Mouse (Mus musculus) monocyte, adult 5-6 weeks (primary cell): ENCODE measurements around the gene Utp11. TPM values are rescaled to one million over a fixed set of nuclear protein-coding genes. Genes with fewer than 3 reads are reported as not detected.

Source experiments
- ATAC-seq: fragments of 153-309, 156-312 bp; replicated peaks from 2 replicates; pipeline ENCODE4 v1.8.0; 2017; ENCODE audit warnings: mild to moderate bottlenecking; ENCODE audit not compliant: low TSS enrichment, insufficient number of reproducible peaks, severe bottlenecking, poor library complexity, low FRiP score
- total RNA-seq: library from RNA; stranded (forward); fragments of 200-1000, 200-491, 200-594 nt; gene quantifications from 3 replicates; pipeline ENCODE4 v1.2.3, GENCODE M21; 2017

The Utp11 gene
- total RNA-seq, 1 experiment from 2014 or later = 36.0 TPM

DNA sequence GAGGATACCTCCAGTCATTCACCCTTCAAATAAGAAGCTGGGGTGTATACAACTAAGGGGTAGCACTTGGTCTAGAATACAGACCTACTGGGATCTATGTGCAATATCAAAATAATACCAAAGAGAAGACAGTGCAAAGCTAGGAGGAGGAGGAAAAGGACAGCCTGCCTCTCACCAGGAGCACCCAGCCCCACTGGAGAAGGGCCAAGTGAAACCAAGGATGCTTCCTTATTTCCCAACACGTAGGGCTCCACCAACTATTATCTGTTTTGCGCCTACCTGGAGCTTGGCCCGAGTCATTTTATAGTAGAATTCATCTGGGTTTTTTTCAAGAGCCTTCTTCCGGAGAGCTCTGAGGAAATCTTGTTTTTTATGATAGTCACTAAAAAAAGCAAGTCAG lies 9.9 kb downstream of the Utp11 start:
- ATAC-seq = no peak

DNA sequence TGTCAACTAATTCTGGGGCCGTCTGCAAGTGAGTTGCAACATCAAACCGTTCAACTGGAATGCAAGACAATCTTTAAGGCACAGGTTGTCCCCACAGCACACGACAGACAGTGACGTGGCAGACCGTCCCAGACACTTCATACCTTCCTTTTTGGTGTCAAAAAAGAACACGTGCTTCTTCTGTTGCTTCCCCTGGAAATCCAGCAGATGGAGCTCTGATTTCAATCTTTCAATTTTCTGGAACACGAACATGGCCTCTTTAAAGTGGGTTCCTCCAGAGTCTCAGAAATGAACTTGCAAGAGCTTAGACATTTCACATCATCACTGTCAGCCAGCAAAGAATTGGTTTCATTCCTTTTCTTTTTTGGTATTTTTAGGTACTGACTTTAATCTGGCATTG lies 11.1 kb downstream of the Utp11 start:
- ATAC-seq = no peak

DNA sequence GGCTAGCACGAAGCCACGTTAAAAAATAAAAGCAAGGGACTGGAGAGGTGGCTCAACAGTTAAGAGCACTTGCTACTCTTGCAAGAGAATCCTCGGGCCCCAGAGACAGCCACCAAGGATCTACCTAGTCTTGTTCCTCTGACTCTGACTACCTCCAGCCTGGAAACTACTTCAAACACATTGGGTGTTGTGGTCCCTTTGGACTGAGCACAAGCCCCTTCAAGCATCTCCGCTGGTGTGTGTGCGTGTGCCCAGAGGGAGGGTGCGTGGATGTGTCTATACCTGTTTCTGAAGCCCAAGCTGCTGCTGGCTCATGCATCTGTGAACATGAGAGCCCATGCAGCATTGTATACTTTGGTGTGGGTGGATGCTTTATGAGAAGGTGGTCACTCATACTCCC lies 17.4 kb downstream of the Utp11 start:
- ATAC-seq = no peak

DNA sequence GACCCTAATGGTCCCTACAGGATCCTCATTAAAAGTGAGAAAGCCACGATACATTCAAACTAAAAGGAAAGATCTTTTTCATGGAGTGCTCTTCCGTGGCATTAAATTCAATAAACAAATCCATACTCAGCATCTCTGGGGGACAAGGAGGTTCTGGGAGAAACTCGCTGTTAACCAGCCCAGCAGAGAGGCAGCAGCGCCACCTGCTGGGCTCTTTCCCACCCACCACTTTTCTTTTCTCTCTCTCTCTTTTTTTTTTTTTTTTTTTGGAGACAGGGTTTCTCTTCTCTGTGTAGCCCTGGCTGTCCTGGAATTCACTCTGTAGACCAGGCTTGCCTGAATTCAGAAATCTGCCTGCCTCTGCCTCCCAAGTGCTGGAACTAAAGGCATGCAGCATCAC lies 18.4 kb downstream of the Utp11 start:
- no peak for ATAC-seq

DNA sequence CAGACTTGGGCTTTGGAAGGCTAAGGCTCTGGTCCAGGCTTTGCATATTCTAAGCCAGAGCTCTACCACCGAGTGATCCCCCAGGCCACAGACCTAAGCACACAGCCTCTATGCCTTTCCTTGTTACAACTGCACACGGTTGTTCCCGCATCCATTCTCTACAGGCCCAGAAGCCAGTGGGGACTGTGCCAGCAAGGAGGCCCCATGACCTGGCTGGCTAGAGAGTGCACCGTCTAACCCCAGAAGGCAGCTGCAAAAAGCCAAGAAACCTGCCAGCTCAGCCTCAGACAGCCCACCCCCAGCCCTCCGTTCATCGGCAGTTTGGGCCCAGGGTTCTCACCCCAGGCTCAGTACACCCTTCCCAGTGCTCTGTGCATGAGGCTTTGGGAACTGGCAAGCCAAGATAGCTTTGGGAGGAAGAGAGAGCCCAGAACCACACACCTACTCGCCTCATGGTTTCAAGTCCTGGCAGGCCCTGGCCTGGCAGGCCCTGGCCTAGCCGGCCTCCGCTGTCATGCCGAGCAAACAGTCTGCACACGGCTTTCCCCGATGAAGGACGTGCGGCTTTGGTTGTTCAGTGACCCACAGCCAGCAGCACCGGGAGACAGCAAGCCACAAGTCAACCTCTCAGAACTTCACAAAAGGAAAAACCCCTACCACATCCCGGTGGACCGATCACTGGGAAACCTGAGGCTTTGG lies 18.9 kb downstream of the Utp11 start:
- no peak for ATAC-seq

DNA sequence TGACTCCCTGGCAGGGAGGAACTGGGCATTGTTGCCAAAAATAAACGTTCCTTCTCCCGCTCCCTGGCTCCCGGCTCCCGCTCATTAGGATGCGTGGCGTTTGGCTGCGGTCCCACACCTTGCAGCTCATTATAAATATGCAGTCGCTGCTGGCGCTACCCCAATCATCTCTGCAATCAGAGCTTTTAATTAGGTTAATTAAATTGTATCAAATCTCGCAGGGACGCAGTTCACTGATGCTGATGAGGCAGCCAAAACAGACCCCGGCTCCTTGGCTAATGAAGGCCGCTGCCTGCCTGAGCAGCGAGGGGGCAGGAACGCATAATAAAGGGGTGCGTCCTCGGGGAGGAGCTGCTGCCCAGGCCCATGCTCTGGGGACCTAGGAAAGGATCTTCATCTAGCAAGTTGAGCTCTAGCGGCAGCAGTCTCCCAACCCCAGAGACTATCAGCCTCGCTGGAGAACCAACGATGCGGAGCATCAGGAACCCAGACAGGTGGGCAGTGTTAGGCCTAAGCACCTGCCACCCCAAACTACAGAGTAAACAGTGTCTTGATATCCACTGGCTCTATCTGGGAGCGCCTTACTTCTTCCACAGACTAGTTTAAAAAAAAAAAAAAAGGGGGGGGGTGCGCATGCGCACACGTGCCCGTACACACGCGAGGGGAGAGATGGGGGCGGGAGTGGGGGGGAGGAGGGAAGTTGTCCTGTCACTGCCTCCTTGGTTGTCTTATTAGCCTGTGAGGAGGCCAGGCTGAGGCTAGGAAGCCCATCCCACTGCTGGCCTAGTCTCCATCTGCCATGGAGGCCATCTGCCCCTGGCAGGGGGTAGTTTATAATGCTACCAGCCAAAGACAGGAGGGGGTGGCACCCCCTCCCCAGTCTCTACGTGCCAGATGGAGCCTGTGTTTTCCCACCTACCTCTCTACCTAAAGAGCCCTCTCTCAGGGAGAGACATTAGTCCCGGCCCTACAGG lies 20.8 kb downstream of the Utp11 start:
- ATAC-seq = no peak

DNA sequence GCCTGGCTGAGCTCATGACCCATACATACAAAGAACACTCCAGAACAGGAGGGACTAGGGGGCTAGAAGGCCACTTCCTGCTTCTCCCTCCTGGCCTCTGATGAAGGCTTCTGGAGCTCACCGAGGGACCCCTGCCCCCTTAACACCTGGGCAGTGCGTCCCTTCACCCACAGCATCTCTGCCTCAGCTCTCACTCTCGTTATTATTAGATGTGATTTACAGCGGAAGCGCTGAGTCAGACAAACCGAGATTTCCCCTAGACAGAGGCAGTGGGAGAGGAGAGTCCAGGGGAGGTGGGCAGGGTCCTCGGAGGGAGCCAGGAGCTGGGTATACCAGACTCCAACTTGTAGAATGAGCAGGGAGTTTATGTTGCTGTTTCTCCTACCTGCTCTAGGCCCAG lies 21.8 kb downstream of the Utp11 start:
- ATAC-seq = no peak

DNA sequence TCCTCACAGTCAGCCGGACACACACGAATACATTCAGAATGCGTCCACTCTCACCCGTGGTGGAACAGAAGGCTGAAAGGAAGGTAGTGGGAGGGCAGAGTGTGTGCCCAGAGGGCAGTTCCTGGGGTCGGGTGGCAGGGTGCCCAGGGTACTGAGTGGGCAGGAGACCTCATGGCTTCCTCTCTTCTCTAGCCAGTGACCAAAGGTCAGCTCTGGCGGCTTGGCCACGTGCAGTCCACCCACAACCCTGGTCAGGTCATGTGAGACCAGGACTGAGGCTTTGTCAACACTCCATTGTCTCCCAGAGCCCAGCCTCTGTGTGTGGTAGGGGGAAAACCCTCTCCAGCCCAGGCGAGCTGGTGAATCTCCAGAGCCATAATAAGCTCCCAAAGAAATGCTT lies 23.2 kb downstream of the Utp11 start:
- ATAC-seq = no peak

DNA sequence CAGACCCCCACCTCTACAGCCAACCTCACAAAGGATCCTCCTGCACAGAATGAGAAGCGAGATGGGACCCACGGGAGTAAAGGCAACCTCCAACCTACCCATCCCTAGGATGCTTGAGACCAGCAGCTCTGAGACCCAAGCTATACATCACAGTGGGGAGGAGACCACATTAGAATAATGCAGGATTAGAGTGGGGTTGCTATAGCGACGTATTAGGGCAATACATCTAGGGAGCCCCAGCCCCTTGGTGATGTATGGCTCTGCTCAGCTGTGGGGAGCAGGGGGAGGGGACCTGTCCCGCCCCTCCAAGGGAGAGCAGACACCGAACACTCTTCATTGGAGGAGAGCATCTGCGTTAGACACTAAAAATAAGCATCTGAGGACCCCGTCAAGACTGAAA lies 25.3 kb downstream of the Utp11 start:
- no peak for ATAC-seq

DNA sequence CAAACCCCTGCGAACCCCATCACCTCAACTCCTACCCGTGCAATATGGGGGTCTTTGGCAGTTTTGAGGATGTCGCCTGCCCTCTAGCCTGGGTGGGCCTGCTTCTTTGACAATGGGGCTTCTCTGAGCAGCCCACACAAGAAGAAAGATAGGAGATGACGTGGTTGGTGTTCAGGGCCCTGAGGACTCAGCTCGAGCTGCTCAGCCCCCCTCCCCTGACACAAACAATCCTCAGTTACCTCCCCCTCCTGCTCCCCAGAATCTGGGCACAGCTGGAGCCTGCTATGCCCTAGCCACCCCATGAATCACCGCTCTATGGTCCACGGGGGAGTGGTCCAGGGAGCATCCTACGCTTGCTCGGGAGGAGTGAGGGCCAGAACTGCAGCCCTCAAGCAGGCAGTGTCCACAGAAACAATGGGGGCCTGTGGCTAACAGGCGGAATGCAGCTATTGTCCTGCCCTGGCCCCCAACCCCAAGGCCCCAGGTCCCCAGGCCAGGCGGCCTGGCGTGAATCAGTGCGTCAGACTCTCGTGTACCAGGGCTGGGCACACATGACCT lies 25.8 kb downstream of the Utp11 start:
- ATAC-seq = no peak

DNA sequence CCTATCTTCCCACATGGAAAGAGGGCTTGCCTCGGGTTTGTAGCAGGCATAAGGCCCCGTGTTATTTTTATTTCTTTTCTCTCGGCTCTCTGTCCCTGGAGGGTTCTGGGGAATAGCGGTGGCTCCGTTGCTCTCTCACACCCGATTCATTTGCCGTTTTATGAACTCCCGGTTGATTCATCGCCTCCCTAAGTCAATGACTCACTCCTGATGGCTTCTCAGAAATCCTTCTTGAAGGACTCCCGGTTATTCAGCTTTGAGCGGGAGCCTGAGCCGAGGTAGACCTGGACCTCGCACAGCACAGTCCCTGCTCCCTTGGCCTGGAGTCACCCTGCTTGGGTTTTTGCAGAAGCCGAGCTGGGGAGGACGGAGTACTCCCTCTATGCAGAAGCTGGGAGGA lies 28.8 kb downstream of the Utp11 start:
- ATAC-seq = no peak

DNA sequence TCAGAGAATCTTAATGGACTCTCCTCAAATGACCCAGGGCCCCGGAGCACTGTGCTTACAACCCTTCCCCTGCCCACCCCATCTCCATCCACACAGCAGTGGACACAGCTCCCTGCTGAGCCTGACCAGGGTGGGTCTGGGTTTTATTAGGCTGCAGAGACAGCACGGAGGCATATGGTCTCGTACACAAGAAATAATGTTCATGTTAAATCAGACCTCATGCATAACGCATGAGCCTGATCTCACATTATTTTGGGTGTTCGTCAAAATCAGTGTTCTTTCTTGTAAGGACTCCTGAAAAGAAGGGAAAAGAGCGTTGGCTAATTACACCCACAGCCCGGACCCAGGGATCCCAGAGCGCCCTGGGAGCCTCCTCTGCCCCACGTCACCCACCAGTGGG lies 29.2 kb downstream of the Utp11 start:
- ATAC-seq = no peak

DNA sequence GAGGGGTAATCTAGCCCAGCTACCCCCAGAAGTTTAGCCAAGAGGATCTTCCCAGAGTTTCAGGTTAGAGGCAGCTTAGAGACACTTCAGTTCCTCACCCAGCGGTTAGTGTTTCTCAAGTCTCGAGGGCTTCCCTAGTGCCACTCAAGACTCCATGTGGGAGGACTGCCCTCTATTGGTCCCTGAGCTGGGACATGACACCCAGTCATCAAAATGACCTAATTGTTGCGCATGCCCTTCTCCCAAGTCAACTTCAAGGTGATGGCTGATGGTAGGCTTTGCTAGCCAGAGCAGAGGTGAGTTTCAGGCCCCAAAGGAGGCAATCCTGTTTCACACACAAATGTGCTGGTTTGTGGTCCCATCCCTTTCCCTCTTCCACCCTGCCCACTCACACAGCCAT lies 30.4 kb downstream of the Utp11 start:
- ATAC-seq = no peak

DNA sequence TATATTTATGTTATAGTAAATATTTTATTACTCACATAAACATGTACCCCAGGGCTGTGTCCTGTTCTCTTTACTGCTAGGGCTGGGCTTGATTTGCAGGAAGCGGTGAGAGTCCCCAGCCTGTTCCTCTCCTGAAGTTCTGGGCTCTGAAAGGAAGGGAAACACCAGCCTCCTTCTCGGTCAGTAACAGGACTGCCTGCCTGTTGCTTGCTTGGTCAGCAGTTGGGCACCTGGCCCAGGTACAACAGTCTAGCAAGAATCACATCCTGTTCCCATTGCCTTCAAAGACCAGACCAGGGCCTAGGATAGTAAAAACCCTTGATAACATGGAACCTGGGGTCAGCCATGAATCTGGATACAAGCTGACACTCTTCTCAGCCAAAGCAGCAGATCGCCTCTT lies 32.8 kb downstream of the Utp11 start:
- no peak for ATAC-seq

DNA sequence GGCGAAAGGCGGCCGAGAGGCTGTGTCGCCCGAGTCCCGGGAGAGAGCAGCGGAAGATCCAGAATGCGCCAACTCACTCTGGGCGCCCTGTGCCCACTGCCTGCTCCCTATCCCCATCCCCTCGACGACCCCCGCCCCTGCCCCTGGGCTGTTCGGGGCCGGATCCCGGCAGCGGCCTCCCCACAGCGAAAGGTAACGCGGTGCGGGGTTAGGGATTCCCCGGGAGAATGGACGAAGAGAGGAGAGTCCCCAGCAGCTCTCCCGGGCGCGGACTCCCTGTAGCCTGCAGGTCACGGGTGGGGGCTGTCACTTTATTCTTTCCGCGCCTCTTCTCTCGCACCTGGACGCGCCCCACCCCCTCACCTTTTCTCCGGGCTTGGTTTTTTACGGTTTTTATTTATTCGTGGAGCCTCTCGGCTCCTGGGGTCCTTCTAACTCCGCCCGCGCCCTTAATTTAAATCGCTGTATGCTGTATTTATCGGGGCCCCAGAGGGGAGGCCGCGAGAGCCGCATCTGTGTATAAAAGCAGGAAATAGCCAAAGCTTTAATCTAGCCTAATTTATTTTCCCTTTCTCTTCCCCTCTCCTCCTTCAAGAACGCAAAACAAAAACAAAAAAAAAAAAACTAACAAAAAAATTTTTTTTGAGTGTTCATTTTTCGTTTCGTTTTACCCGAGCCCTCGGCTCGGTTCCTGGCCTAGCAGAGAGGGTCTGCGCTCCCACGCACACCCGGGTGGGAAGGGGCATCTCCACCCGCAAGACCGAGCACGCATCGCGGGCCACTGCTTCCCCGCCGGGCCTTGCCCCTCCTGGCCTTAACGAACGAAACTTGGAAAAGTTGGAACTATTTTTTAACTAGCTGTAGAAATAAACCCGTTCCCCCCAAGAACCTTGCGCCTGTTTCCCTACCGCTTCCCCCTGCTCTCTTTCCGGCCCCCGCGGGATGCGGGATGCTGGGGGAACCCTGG lies 33.9 kb downstream of the Utp11 start:
- ATAC-seq = no peak

DNA sequence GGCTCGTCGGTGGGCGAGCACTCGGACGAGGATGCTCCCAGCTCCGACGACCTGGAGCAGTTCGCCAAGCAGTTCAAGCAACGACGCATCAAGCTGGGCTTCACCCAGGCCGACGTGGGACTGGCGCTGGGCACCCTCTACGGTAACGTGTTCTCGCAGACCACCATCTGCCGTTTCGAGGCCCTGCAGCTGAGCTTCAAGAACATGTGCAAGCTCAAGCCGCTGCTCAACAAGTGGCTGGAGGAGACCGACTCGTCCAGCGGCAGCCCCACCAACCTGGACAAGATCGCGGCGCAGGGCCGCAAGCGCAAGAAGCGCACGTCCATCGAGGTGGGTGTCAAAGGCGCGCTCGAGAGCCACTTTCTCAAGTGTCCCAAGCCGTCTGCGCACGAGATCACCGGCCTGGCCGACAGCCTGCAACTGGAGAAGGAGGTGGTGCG lies 35.0 kb downstream of the Utp11 start:
- ATAC-seq = 0 out of 2 replicates have a peak, but pooled peaks have one; percentile 14

DNA sequence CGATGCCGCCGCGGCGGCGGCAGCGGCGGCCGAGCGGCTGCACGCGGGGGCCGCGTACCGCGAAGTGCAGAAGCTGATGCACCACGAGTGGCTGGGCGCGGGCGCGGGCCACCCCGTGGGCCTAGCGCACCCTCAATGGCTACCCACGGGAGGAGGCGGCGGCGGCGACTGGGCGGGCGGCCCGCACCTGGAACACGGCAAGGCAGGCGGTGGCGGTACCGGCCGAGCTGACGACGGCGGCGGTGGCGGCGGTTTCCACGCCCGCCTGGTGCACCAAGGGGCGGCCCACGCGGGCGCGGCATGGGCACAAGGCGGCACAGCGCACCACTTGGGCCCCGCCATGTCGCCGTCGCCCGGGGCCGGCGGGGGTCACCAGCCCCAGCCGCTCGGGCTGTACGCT lies 35.6 kb downstream of the Utp11 start:
- no peak for ATAC-seq

DNA sequence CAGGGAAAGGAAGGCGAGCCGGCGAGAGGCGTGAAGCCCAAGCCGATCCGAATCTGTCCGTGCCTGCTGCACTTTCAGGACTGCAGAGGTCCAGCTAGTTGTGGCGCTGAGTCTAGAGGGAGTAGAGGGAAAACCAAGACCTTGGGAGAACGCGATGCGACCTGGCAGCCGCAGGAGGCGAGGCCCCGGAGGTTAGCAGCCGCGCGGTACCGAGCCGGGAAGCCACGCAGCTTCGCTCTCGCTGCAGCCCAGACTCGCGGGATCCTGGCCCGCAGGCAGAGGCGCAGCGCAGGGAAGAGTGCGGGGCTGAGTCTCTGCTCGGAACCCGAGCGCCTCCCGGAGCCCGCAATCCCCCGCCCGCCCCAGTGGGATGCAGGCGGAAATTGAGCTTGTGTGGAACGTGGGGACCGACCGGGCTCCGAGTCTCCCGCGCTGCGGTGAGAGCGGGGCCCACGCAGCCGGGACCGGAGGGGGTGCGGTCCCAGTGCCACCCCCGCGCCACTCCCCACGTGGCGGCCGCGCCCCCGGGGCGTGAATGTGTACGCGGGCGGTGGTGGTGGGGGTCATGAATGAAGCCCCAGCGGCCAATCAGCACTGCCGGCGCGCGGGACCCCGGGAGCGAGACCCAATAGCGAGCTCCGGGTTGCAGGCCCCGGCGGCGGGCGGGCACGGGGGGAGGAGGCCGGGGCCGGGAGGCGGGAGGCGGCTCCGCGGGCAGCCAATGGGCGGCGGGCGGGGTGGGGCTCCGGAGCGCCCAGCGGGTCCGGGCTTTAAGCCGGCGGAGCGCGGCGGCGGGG lies 36.3 kb downstream of the Utp11 start:
- no peak for ATAC-seq
